Mouse (Mus musculus) hindbrain, postnatal 0 days (tissue): ENCODE measurements around the gene Gphn. TPM values are rescaled to one million over a fixed set of nuclear protein-coding genes. Genes with fewer than 3 reads are reported as not detected.
"Not testable (repeated sequence)": the region's sequence is repeated elsewhere in the genome, so short reads cannot be mapped to it uniquely, and the experiment has no call there.

Experiments used
- ATAC-seq: fragments of 200-750 bp; cut with Nextera tagmentation; 2 replicates; pipeline ENCODE4 v1.8.0; 2017; ENCODE audit warnings: mild to moderate bottlenecking, moderate TSS enrichment, moderate library complexity
- DNase-seq: peaks from one replicate; pipeline ENCODE4 v3.0.0-alpha.2; 2015; ENCODE audit warnings: low spot score
- H3K27ac ChIP-seq: fragments of 300-500 bp; sonication (generic); 2 replicates; pipeline ENCODE4 v1.5.1; 2014; ENCODE audit warnings: mild to moderate bottlenecking
- H3K27me3 ChIP-seq: fragments of 300-500 bp; sonication (generic); 2 replicates; pipeline ENCODE4 v1.6.1; 2014; ENCODE audit warnings: low read length, mixed read lengths; ENCODE audit not compliant: insufficient read depth
- H3K36me3 ChIP-seq: fragments of 300-500 bp; sonication (generic); 2 replicates; pipeline ENCODE4 v1.6.1; 2014; ENCODE audit warnings: low read length, mixed read lengths; ENCODE audit not compliant: insufficient read depth
- H3K4me1 ChIP-seq: fragments of 300-500 bp; sonication (generic); 2 replicates; pipeline ENCODE4 v1.6.1; 2014; ENCODE audit warnings: antibody characterized with exemption, low read length, mixed read lengths; ENCODE audit not compliant: insufficient read depth
- H3K4me2 ChIP-seq: fragments of 300-500 bp; sonication (generic); 2 replicates; pipeline ENCODE4 v1.6.1; 2014; ENCODE audit warnings: low read depth, mild to moderate bottlenecking, low read length, moderate library complexity, mixed read lengths
- H3K4me3 ChIP-seq: fragments of 300-500 bp; sonication (generic); 2 replicates; pipeline ENCODE4 v1.5.1; 2014; ENCODE audit warnings: low read length
- H3K9ac ChIP-seq: fragments of 300-500 bp; sonication (generic); replicated peaks from 2 replicates; pipeline ENCODE4 v1.6.1; 2014; ENCODE audit warnings: mild to moderate bottlenecking, low read length, moderate library complexity, mixed read lengths
- H3K9me3 ChIP-seq: fragments of 300-500 bp; sonication (generic); 2 replicates; pipeline ENCODE4 v1.6.1; 2016; ENCODE audit warnings: low read length, mixed read lengths
- CTCF ChIP-seq: IDR thresholded peaks from 2 replicates; pipeline ENCODE4 v1.5.1; 2016; ENCODE audit warnings: antibody characterized with exemption, control low read depth, low read depth
- WGBS: fragments of 180-500 bp; shearing (Covaris S2); extraction: QIAGEN DNeasy Blood & Tissue Kit; methylation state at CpG from one replicate; pipeline ENCODE4 v1.1.7; 2014; 5-methylcytosine and 5-hydroxymethylcytosine counted together
- polyA plus RNA-seq: library from polyadenylated mRNA; unstranded; fragments of >200 nt; fragmentation: Nextera tagmentation; extraction: Ambion mirVana; gene quantifications from 2 replicates; pipeline ENCODE4 v1.2.1, GENCODE M21; 2015
- total RNA-seq: library from RNA; depleted of rRNA; stranded (reverse); fragments of >200 nt; gene quantifications from 2 replicates; pipeline ENCODE4 v1.2.3, GENCODE M21; 2014

Gphn gene
- total and polyA plus RNA-seq, 2 experiments from 2014 or later: 55.4 to 68.8 TPM

DNA sequence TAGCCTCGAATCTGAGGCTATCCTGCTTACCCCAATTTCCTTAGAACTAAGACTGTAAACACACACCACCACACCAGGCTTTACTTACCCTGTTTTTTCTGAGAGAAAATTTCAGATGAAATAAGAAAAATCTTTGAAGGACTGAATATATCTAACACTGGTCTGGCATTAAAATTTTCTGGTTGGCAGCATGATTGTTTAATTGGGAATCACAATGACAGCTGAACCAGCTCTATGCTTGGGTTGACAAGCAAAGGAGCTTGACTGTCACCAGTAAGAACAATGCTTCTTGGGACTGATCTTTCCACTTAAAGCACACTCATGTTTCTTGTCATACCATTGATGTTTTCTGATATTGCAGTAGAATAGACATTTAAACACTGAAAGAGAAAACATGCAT lies 296.0 kb downstream of the Gphn start:
- Histone ChIP-seq H3K9ac (no peak overlapping the region), H3K36me3 (no peaks in the 10 kb centered on the region), H3K4me2 (no peak overlapping the region), H3K4me3 (no peak overlapping the region), H3K9me3 (no peaks in the 10 kb centered on the region), H3K4me1 (no peaks in the 10 kb centered on the region), H3K27me3 (no peaks in the 10 kb centered on the region), H3K27ac (no peak overlapping the region)
- TF ChIP-seq CTCF: no peak
- DNase-seq: no peak
- WGBS: 50% methylated on average over 1 of the region's 1 CpGs
- ATAC-seq: no peak

DNA sequence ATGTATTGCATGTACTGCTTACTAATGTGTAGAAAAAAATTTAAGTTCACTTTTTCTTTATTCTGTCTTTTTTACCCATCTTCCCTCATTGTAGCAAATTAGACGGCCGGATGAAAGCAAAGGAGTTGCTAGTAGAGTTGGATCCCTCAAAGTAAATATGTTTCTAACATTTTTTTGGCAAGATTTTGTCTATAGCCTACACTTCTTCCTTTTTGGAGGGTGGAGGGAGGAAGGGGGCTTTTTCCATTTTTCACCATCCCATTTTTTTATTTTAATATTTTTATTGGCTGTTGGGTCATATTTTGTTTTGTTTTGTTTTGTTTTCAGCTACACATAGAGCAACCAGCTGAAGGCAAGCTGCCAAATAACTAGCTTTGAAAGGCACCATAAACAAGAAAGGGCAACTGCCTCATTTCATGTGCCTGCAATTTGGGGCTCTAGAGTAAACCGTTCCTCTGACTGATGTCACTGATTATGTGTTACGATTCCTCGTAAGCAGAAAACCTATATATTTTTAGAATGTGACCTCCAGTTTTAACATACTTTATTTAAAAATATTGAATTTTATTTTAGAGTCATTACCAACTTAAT lies 296.7 kb downstream of the Gphn start:
- Histone ChIP-seq H3K4me1 (no peaks in the 10 kb centered on the region), H3K4me2 (no peak overlapping the region), H3K9ac (no peak overlapping the region), H3K9me3 (no peaks in the 10 kb centered on the region), H3K36me3 (no peaks in the 10 kb centered on the region), H3K27ac (no peak overlapping the region), H3K27me3 (no peaks in the 10 kb centered on the region), H3K4me3 (no peak overlapping the region)
- 75% methylated on average over 5 of the region's 5 CpGs for WGBS
- TF ChIP-seq CTCF: no peak
- no peak for DNase-seq
- ATAC-seq: no peak

GRCm38 (mm10) chr12:78537590-78537989 lies 311.4 kb downstream of the Gphn start:
- ATAC-seq, H3K9me3 ChIP-seq, H3K4me3 ChIP-seq, H3K9ac ChIP-seq, H3K27me3 ChIP-seq, H3K4me2 ChIP-seq, H3K4me1 ChIP-seq, H3K27ac ChIP-seq, H3K36me3 ChIP-seq, DNase-seq: not testable (repeated sequence)

DNA sequence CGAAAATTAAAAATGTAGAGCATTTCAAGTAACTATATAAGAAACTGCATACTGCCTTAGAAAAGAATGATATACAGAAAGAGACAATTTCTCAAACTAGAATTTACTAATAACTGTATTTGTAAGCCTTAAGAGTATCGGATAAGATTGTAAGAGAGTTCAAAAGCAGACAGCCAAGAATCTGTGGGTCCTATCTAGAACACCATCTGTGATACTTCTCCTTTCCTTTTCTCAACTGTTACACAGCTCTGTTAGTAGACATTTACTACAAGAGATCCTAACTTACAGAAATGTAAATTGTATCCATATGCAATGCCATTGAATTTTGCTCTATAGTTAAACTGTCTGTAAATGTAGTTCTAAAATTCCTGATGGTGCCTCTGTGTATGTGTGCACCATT lies 324.7 kb downstream of the Gphn start:
- Histone ChIP-seq H3K4me3 (no peak overlapping the region), H3K9ac (no peak overlapping the region), H3K4me1 (no peaks in the 10 kb centered on the region), H3K9me3 (no peaks in the 10 kb centered on the region), H3K4me2 (no peak overlapping the region), H3K27ac (no peak overlapping the region), H3K27me3 (no peaks in the 10 kb centered on the region), H3K36me3 (no peaks in the 10 kb centered on the region)
- 93% methylated on average over 2 of the region's 2 CpGs for WGBS
- no peak for ATAC-seq
- TF ChIP-seq CTCF: no peak
- no peak for DNase-seq

GRCm38 (mm10) chr12:78631816-78632215 lies 405.6 kb downstream of the Gphn start:
- Histone ChIP-seq H3K4me2 (no peak overlapping the region), H3K9me3 (no peaks in the 10 kb centered on the region), H3K27ac (no peak overlapping the region), H3K4me1 (no peaks in the 10 kb centered on the region), H3K4me3 (no peak overlapping the region), H3K27me3 (no peaks in the 10 kb centered on the region), H3K9ac (no peak overlapping the region), H3K36me3 (no peaks in the 10 kb centered on the region)
- ATAC-seq (no peak), DNase-seq (no peak)
- no peak for TF ChIP-seq CTCF
- 77% methylated on average over 2 of the region's 2 CpGs for WGBS

- DNase-seq (no peak), ATAC-seq (no peak)
- no peak overlapping the region for H3K4me2 ChIP-seq
- no peak overlapping the region for H3K9ac ChIP-seq
- 52% methylated on average over 1 of the region's 1 CpGs for WGBS
- no peak overlapping the region for H3K4me3 ChIP-seq
- no peaks in the 10 kb centered on the region for H3K27me3 ChIP-seq
- no peaks in the 10 kb centered on the region for H3K36me3 ChIP-seq
- no peak for TF ChIP-seq CTCF
- no peaks in the 10 kb centered on the region for H3K9me3 ChIP-seq
- no peak overlapping the region for H3K27ac ChIP-seq
- no peaks in the 10 kb centered on the region for H3K4me1 ChIP-seq
Observed at GRCm38 (mm10) chr12:78639466-78639865, 413.3 kb downstream of the Gphn start.

DNA sequence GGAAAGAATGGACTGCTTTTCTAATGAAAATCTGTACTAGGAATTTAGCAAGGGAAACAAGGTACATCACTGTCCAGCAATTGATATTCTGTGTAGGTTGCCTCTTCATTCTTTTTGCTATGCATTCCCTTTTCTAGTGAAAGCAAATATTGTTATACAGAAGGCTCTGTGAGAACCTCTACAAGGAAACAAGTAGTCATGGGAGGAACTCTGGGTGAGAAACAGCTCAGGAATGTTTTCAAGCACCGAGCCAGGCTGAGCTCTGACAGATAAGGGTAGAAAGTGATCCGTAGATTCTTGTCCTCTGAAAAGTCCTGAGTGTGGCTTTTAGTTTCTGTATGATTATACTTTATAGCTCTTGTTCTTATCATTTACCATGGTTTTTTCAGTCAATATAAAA lies 413.9 kb downstream of the Gphn start:
- H3K9ac ChIP-seq: no peak overlapping the region
- TF ChIP-seq CTCF: no peak
- H3K9me3 ChIP-seq: no peaks in the 10 kb centered on the region
- 69% methylated on average over 2 of the region's 2 CpGs for WGBS
- H3K36me3 ChIP-seq: no peaks in the 10 kb centered on the region
- H3K4me3 ChIP-seq: no peak overlapping the region
- DNase-seq (no peak), ATAC-seq (no peak)
- H3K4me1 ChIP-seq: no peaks in the 10 kb centered on the region
- no peaks in the 10 kb centered on the region for H3K27me3 ChIP-seq
- H3K27ac ChIP-seq: no peak overlapping the region
- H3K4me2 ChIP-seq: no peak overlapping the region
